Mouse (Mus musculus) adrenal gland, adult 8-10 months (tissue): ENCODE measurements around the gene Nrcam. TPM values are rescaled to one million over a fixed set of nuclear protein-coding genes. Genes with fewer than 3 reads are reported as not detected.

ENCODE experiments used
- DNase-seq: peaks from one replicate; pipeline ENCODE4 v3.0.0; 2022
- total RNA-seq, 4 experiments: library from RNA; stranded (reverse); gene quantifications; 2 replicates each; pipeline ENCODE4 v1.2.4; 2022

Nrcam gene
- total RNA-seq, 4 experiments from 2014 or later: 3.4 to 14.9 (median 6.9) TPM

GRCm38 (mm10) chr12:44639341-44639921 is 310.7 kb downstream of the Nrcam start:
- no peak for DNase-seq

- no peak for DNase-seq
Measured at GRCm38 (mm10) chr12:44640579-44640978, 311.9 kb downstream of the Nrcam start.

Other genes with a start within 250 kb of the Nrcam start
- 10 to 100 TPM; 47.4 to 72.3 (median 50.4) TPM for gene Dnajb9, start 118.6 kb upstream of the Nrcam start, total RNA-seq
- 100 to 1,000 TPM in 3 of 4 experiments, 10 to 100 TPM in 1; 84.1 to 127 (median 109) TPM for gene Pnpla8, start 107.5 kb upstream of the Nrcam start, total RNA-seq